Mouse (Mus musculus) ES-E14 (cell line): ENCODE measurements around the gene Myo3b.

Source experiments
- ZC3H11A ChIP-seq: IDR thresholded peaks from 2 replicates; pipeline ENCODE4 v1.6.1; 2012; ENCODE audit warnings: low read depth, mild to moderate bottlenecking, inconsistent platforms, low read length, borderline replicate concordance
- ZNF384 ChIP-seq: IDR thresholded peaks from 2 replicates; pipeline ENCODE4 v1.6.1; 2012; ENCODE audit warnings: low read depth, low read length, inconsistent platforms

DNA sequence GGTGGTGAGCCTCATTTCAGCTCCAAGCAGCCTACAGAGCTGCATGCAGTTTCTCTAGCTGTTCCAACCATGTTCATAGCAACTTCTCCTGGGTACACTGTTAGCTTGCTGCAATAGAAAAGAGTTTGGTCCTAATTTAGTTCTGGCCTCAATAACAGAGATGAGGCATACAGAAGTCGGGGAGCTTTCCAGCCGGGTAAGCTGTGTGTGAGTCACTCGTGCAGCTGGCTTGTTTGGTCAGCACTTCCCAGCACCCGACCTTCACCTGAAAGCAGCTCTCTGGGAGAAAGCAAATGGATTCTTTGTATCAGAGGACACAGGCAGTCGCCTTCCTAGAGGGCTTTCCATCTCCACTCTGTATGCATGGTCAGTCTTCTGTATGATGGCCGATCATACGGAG lies 70.1 kb downstream of the Myo3b start:
- TF ChIP-seq ZNF384 (no peak), ZC3H11A (no peak)
